Comparison of ENCODE assay signal across 15 mouse cellular contexts in genomic region chr10:60913456-60913900, GRCm38 (mm10).
DNase-seq lines count a peak whose midpoint lies in the region; ATAC-seq lines count a peak whose summit lies in the region.
"Had no signal": no experiment of that assay in that cellular context is flagged by ENCODE, and none has a peak within 500 bp of the region (broad histone marks: within the 10 kb centered on the region; RNA-seq: fewer than 3 reads in every experiment).

No protein-coding gene starts in this region.

- peaks cover 29% of the 10 kb centered on the region for H3K4me1 ChIP-seq in heart, embryonic 12.5 days (replicated peaks)
- H3K4me1 ChIP-seq in heart, embryonic 14.5 days (ENCODE audit: control insufficient read depth in 2 of 2, insufficient read depth in 2 of 2, low read length in 2 of 2): peaks cover 16 to 18% of the 10 kb centered on the region in 2 experiments
- H3K4me1 ChIP-seq: intestine, embryonic 15.5 days had no signal

- no peak overlapping the region for H3K27ac ChIP-seq in heart, embryonic 12.5 days (ENCODE audit: poor library complexity, severe bottlenecking)
- H3K27ac ChIP-seq in heart, embryonic 14.5 days (replicated peaks in 1 of 2; ENCODE audit: control insufficient read depth in 1 of 2, insufficient read depth in 1 of 2, low read depth in 2 of 2, low read length in 2 of 2): no peak overlapping the region
- H3K27ac ChIP-seq: intestine, embryonic 15.5 days; kidney, postnatal 0 days had no signal

- WGBS in heart, embryonic 12.5 days: 72% methylated on average over 11 of the region's 11 CpGs
- 65% methylated on average over 11 of the region's 11 CpGs for WGBS in heart, embryonic 14.5 days

- no peak overlapping the region for H3K4me2 ChIP-seq in heart, embryonic 12.5 days
- H3K4me2 ChIP-seq in heart, embryonic 14.5 days (ENCODE audit: low read length): no peak overlapping the region
- H3K4me2 ChIP-seq: intestine, embryonic 15.5 days had no signal

- DNase-seq in cerebellum, postnatal 14 days: peak; percentile 48 to 69
- DNase-seq in cerebellum, adult 11-12 months: no peak
- peak; percentile 40 for DNase-seq in heart, adult 8-10 months (ENCODE audit: low spot score)
- DNase-seq in brain, adult 2 months (ENCODE audit: low read depth, low spot score): peak; percentile 55
- no peak for DNase-seq in layer of hippocampus, adult 18-20 months (ENCODE audit: low spot score in 2 of 2)
- DNase-seq in spleen, postnatal 10 days (ENCODE audit: low spot score in 2 of 2): no peak
- DNase-seq: embryo, embryonic 11 days; gastrocnemius, postnatal 10 days; lung, adult 2 months; spleen, adult 18-20 months had no signal

- no peak overlapping the region for H3K9ac ChIP-seq in heart, embryonic 12.5 days
- no peak overlapping the region for H3K9ac ChIP-seq in heart, embryonic 14.5 days (ENCODE audit: low read length)
- H3K9ac ChIP-seq: intestine, embryonic 15.5 days had no signal

- H3K9me3 ChIP-seq in heart, embryonic 12.5 days (replicated peaks): 0 out of 2 replicates have a peak, but pooled peaks cover 2% of the 10 kb centered on the region
- 0 out of 2 replicates have a peak, but pooled peaks cover 3% of the 10 kb centered on the region for H3K9me3 ChIP-seq in heart, embryonic 14.5 days (ENCODE audit: control insufficient read depth, low read length)
- H3K9me3 ChIP-seq: intestine, embryonic 15.5 days had no signal

- H3K36me3 ChIP-seq in heart, embryonic 12.5 days: no peaks in the 10 kb centered on the region
- no peaks in the 10 kb centered on the region for H3K36me3 ChIP-seq in heart, embryonic 14.5 days (ENCODE audit: control insufficient read depth, insufficient read depth, low read length)
- H3K36me3 ChIP-seq: intestine, embryonic 15.5 days had no signal

- H3K4me3 ChIP-seq in heart, embryonic 12.5 days: no peak overlapping the region
- no peak overlapping the region for H3K4me3 ChIP-seq in heart, embryonic 14.5 days (ENCODE audit: control insufficient read depth in 1 of 2, insufficient read depth in 1 of 2, low read depth in 1 of 2, low read length in 2 of 2)
- H3K4me3 ChIP-seq: erythroblast, embryonic 14.5 days; intestine, embryonic 15.5 days had no signal

- ATAC-seq in heart, embryonic 12.5 days (ENCODE audit: insufficient number of reproducible peaks, low FRiP score): no peak
- 0 out of 2 replicates have a peak, but pooled peaks have one; percentile 23 for ATAC-seq in heart, embryonic 14.5 days (ENCODE audit: insufficient number of reproducible peaks, insufficient read depth, low FRiP score, low read depth)
- ATAC-seq: intestine, embryonic 15.5 days had no signal

- no peaks in the 10 kb centered on the region; the same call in 1 of the 2 replicates for H3K27me3 ChIP-seq in heart, embryonic 12.5 days (replicated peaks)
- H3K27me3 ChIP-seq in heart, embryonic 14.5 days (ENCODE audit: control insufficient read depth, insufficient read depth, low read length): no peaks in the 10 kb centered on the region
- H3K27me3 ChIP-seq: intestine, embryonic 15.5 days had no signal

Comparison
In these comparisons a context has a peak if more than half of its experiments do, and no peak if none do; other contexts are left out.
1. DNase-seq: peak in cerebellum, postnatal 14 days (2 of 2), heart, adult 8-10 months (single experiment) and brain, adult 2 months (single experiment); none in cerebellum, adult 11-12 months (single experiment), layer of hippocampus, adult 18-20 months (0 of 2) and spleen, postnatal 10 days (0 of 2).